Mouse (Mus musculus): ENCODE results near the gene Grm1. TPM values are rescaled to one million over a fixed set of nuclear protein-coding genes. Genes with fewer than 3 reads are reported as not detected.

Gene Grm1
- total RNA-seq, 2 experiments from 2014 or later: 0.05 TPM; not detected in 1

Other genes with a start within 250 kb of the Grm1 start
- 1 to 10 TPM; 6.5 to 6.6 TPM for gene Shprh, start 67.1 kb upstream of the Grm1 start, total RNA-seq (2021)
- gene Fbxo30, start 199.0 kb upstream of the Grm1 start, total RNA-seq (2021): 10 to 100 TPM; 13.3 to 15.3 TPM

Data from gastrocnemius, postnatal 36 days (tissue).